Mouse (Mus musculus): ENCODE results near the gene Tenm2. TPM values are rescaled to one million over a fixed set of nuclear protein-coding genes. Genes with fewer than 3 reads are reported as not detected.

Gene Tenm2
- polyA plus RNA-seq, 1 experiment from 2014 or later = 0.16 TPM

DNA sequence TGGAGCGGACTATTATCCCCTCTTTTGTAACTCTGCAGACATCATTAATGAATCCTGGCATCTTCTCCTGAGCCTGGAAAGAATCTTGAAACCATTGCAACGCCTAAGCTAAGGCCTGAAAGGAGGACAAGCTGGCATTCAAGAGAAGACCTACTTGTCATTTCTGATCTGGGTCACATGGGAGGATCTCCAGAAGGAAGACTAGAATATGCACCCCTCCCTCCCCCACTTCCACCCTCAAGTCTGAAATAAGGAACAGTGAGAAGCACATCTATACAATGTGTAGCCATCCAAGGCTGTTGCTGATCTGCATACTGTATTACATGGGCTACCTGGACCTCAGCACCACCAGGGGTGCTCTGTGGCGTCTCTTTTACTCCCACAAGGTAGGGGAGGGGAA is 1086.7 kb downstream of the Tenm2 start:
- H3K27me3 ChIP-seq (replicated peaks; ENCODE audit: insufficient read depth, low read length) = no peaks in the 10 kb centered on the region
- ATAC-seq = no peak
- H3K36me3 ChIP-seq (ENCODE audit: insufficient read depth, low read length) = no peaks in the 10 kb centered on the region
- H3K9me3 ChIP-seq (ENCODE audit: low read length) = no peaks in the 10 kb centered on the region
- H3K4me1 ChIP-seq (ENCODE audit: insufficient read depth, low read depth, low read length) = no peaks in the 10 kb centered on the region
- WGBS = 69% methylated on average over 3 of the region's 3 CpGs
- H3K4me2 ChIP-seq (replicated peaks; ENCODE audit: low read depth, low read length) = no peak overlapping the region
- H3K9ac ChIP-seq (replicated peaks; ENCODE audit: low read depth) = no peak overlapping the region
- no peak overlapping the region for H3K4me3 ChIP-seq (ENCODE audit: low read depth, low read length)
- TF ChIP-seq EP300 (IDR thresholded peaks at IDR 0.05) (no peak), CTCF (IDR thresholded peaks at IDR 0.05) (no peak)
- DNase-seq (ENCODE audit: low spot score) = no peak
- no peak overlapping the region for H3K27ac ChIP-seq (ENCODE audit: low read length)

GRCm38 (mm10) chr11:36145057-36145456 is 1090.7 kb downstream of the Tenm2 start:
- no peak overlapping the region for H3K4me2 ChIP-seq (replicated peaks; ENCODE audit: low read depth, low read length)
- H3K36me3 ChIP-seq (ENCODE audit: insufficient read depth, low read length) = no peaks in the 10 kb centered on the region
- no peaks in the 10 kb centered on the region for H3K27me3 ChIP-seq (replicated peaks; ENCODE audit: insufficient read depth, low read length)
- no peak for ATAC-seq
- no peak for DNase-seq (ENCODE audit: low spot score)
- no peak overlapping the region for H3K9ac ChIP-seq (replicated peaks; ENCODE audit: low read depth)
- H3K4me3 ChIP-seq (ENCODE audit: low read depth, low read length) = no peak overlapping the region
- TF ChIP-seq CTCF (IDR thresholded peaks at IDR 0.05) (no peak), EP300 (IDR thresholded peaks at IDR 0.05) (no peak)
- H3K9me3 ChIP-seq (ENCODE audit: low read length) = no peaks in the 10 kb centered on the region
- WGBS = 41% methylated on average over 12 of the region's 12 CpGs
- H3K4me1 ChIP-seq (ENCODE audit: insufficient read depth, low read depth, low read length) = no peaks in the 10 kb centered on the region
- H3K27ac ChIP-seq (ENCODE audit: low read length) = no peak overlapping the region

DNA sequence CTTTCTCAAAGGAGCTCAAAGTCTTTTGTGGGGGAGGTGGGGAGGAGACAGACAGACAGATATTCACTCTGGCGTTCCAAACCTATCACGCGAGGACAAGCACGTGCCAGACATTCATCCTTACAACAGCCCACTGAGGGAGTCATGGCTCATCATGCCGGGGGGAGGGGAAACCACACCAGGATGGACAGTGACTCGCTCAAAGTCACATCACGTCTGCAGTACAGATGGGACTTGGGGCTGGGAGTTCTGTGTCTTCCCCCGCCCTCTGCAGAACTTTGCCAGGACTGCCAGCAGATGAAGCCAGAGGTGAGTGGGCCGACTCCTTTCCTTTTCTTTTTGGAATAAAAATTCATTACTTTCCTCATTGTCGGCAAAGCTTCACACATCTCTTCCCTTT is 1095.4 kb downstream of the Tenm2 start:
- no peak overlapping the region for H3K4me3 ChIP-seq (ENCODE audit: low read depth, low read length)
- H3K36me3 ChIP-seq (ENCODE audit: insufficient read depth, low read length) = no peaks in the 10 kb centered on the region
- H3K9me3 ChIP-seq (ENCODE audit: low read length) = no peaks in the 10 kb centered on the region
- ATAC-seq = no peak
- H3K27me3 ChIP-seq (replicated peaks; ENCODE audit: insufficient read depth, low read length) = no peaks in the 10 kb centered on the region
- H3K27ac ChIP-seq (ENCODE audit: low read length) = no peak overlapping the region
- no peak overlapping the region for H3K4me2 ChIP-seq (replicated peaks; ENCODE audit: low read depth, low read length)
- no peak overlapping the region for H3K9ac ChIP-seq (replicated peaks; ENCODE audit: low read depth)
- 80% methylated on average over 10 of the region's 10 CpGs for WGBS
- no peaks in the 10 kb centered on the region for H3K4me1 ChIP-seq (ENCODE audit: insufficient read depth, low read depth, low read length)
- TF ChIP-seq EP300 (IDR thresholded peaks at IDR 0.05) = no peak
- TF ChIP-seq CTCF (IDR thresholded peaks at IDR 0.05) = no peak
- no peak for DNase-seq (ENCODE audit: low spot score)

GRCm38 (mm10) chr11:36139521-36139920 is 1096.2 kb downstream of the Tenm2 start:
- TF ChIP-seq CTCF (IDR thresholded peaks at IDR 0.05) = no peak
- TF ChIP-seq EP300 (IDR thresholded peaks at IDR 0.05) = no peak
- WGBS = 68% methylated on average over 16 of the region's 16 CpGs
- no peak for DNase-seq (ENCODE audit: low spot score)
- no peaks in the 10 kb centered on the region for H3K27me3 ChIP-seq (replicated peaks; ENCODE audit: insufficient read depth, low read length)
- ATAC-seq = no peak
- H3K9me3 ChIP-seq (ENCODE audit: low read length) = no peaks in the 10 kb centered on the region
- H3K36me3 ChIP-seq (ENCODE audit: insufficient read depth, low read length) = no peaks in the 10 kb centered on the region
- no peak overlapping the region for H3K27ac ChIP-seq (ENCODE audit: low read length)
- H3K4me3 ChIP-seq (ENCODE audit: low read depth, low read length) = no peak overlapping the region
- H3K9ac ChIP-seq (replicated peaks; ENCODE audit: low read depth) = no peak overlapping the region
- H3K4me2 ChIP-seq (replicated peaks; ENCODE audit: low read depth, low read length) = no peak overlapping the region
- H3K4me1 ChIP-seq (ENCODE audit: insufficient read depth, low read depth, low read length) = no peaks in the 10 kb centered on the region

DNA sequence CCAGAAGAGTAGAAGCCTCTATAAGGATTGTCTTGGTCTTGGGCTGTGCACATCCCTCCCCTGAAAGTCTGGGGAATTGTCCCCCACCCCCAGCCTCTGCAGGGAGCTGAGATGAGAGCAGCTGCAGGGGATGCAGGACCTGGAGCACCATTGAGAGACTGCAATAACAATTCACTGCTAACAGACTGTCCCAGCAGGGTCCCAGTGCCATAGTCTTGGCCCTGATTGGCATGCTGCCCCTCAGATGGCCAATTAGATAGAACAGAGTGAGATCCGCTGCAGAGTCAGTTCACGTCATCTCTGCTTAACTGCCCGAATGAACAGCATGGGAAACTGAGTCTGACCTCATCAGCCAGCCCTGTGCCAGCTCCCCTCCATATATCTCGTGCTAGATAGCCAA is 1097.9 kb downstream of the Tenm2 start:
- H3K9me3 ChIP-seq (ENCODE audit: low read length) = no peaks in the 10 kb centered on the region
- H3K27ac ChIP-seq (ENCODE audit: low read length) = no peak overlapping the region
- no peaks in the 10 kb centered on the region for H3K27me3 ChIP-seq (replicated peaks; ENCODE audit: insufficient read depth, low read length)
- ATAC-seq (no peak), DNase-seq (ENCODE audit: low spot score) (no peak)
- H3K9ac ChIP-seq (replicated peaks; ENCODE audit: low read depth) = no peak overlapping the region
- H3K4me3 ChIP-seq (ENCODE audit: low read depth, low read length) = no peak overlapping the region
- TF ChIP-seq EP300 (IDR thresholded peaks at IDR 0.05) (no peak), CTCF (IDR thresholded peaks at IDR 0.05) (no peak)
- no peaks in the 10 kb centered on the region for H3K4me1 ChIP-seq (ENCODE audit: insufficient read depth, low read depth, low read length)
- WGBS = 78% methylated on average over 4 of the region's 4 CpGs
- H3K4me2 ChIP-seq (replicated peaks; ENCODE audit: low read depth, low read length) = no peak overlapping the region
- no peaks in the 10 kb centered on the region for H3K36me3 ChIP-seq (ENCODE audit: insufficient read depth, low read length)

DNA sequence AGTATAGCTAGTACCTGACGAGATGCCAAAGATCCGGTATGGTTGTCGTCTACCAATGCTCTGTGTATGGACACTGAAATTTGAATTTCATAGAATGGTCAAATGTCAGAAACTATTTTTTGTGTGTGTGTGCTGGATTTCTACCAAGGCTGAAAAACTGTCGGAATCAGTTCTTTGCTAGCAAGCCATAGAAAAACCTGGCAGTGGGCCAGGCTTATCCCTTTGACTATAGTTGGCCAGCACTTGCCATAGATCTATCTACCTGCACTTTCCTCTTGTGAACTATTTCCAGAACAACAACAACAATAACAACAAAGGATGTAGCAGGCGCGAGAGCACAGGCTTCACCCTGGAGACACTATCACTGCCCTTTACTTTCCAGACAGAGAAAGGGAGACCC is 1098.5 kb downstream of the Tenm2 start:
- Histone ChIP-seq H3K4me1 (ENCODE audit: insufficient read depth, low read depth, low read length) (no peaks in the 10 kb centered on the region), H3K9ac (replicated peaks; ENCODE audit: low read depth) (no peak overlapping the region), H3K27me3 (replicated peaks; ENCODE audit: insufficient read depth, low read length) (no peaks in the 10 kb centered on the region), H3K36me3 (ENCODE audit: insufficient read depth, low read length) (no peaks in the 10 kb centered on the region), H3K4me3 (ENCODE audit: low read depth, low read length) (no peak overlapping the region), H3K4me2 (replicated peaks; ENCODE audit: low read depth, low read length) (no peak overlapping the region), H3K9me3 (ENCODE audit: low read length) (no peaks in the 10 kb centered on the region), H3K27ac (ENCODE audit: low read length) (no peak overlapping the region)
- WGBS = 74% methylated on average over 6 of the region's 6 CpGs
- TF ChIP-seq EP300 (IDR thresholded peaks at IDR 0.05) (no peak), CTCF (IDR thresholded peaks at IDR 0.05) (no peak)
- ATAC-seq = no peak
- no peak for DNase-seq (ENCODE audit: low spot score)

DNA sequence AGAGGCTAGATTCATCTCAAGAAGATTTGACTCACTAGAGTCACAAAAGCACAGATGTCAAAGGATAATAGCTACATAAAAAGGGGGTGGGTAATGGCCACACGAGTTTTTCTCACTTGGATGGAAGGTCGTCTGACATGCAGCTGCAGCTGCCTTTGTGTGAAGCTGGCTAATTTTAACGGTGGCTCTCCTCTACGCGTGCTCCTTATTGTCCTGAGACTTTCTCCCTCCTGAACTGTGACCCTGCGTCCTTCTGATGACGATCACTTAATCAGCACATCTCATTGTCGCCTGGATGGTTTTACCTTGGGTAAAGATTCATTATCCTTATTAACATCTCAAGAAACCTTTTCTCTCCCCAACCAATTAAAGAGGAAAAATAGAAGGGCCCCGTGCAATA is 1101.1 kb downstream of the Tenm2 start:
- TF ChIP-seq CTCF (IDR thresholded peaks at IDR 0.05) (no peak), EP300 (IDR thresholded peaks at IDR 0.05) (no peak)
- no peak overlapping the region for H3K4me2 ChIP-seq (replicated peaks; ENCODE audit: low read depth, low read length)
- no peaks in the 10 kb centered on the region for H3K4me1 ChIP-seq (ENCODE audit: insufficient read depth, low read depth, low read length)
- ATAC-seq (no peak), DNase-seq (ENCODE audit: low spot score) (no peak)
- H3K9me3 ChIP-seq (ENCODE audit: low read length) = no peaks in the 10 kb centered on the region
- H3K27ac ChIP-seq (ENCODE audit: low read length) = no peak overlapping the region
- H3K36me3 ChIP-seq (ENCODE audit: insufficient read depth, low read length) = no peaks in the 10 kb centered on the region
- H3K9ac ChIP-seq (replicated peaks; ENCODE audit: low read depth) = no peak overlapping the region
- no peak overlapping the region for H3K4me3 ChIP-seq (ENCODE audit: low read depth, low read length)
- no peaks in the 10 kb centered on the region for H3K27me3 ChIP-seq (replicated peaks; ENCODE audit: insufficient read depth, low read length)
- WGBS = 69% methylated on average over 9 of the region's 9 CpGs

All from lung, postnatal 0 days (tissue).